Mouse (Mus musculus) myocyte (in vitro differentiated cells): ENCODE data around the gene Tnxb.

ENCODE experiments used
- CEBPB ChIP-seq: IDR thresholded peaks from 2 replicates; pipeline ENCODE4 v1.6.1; 2011; ENCODE audit warnings: mild to moderate bottlenecking, moderate library complexity; ENCODE audit not compliant: poor library complexity, insufficient read depth, severe bottlenecking
- E2F4 ChIP-seq: IDR thresholded peaks from one replicate; pipeline ENCODE4 v1.6.1; 2011; ENCODE audit warnings: mild to moderate bottlenecking, control low read depth, moderate library complexity; ENCODE audit not compliant: insufficient read depth
- MAX ChIP-seq: IDR thresholded peaks from one replicate; pipeline ENCODE4 v1.6.1; 2011; ENCODE audit warnings: low read depth, mild to moderate bottlenecking, control low read depth
- POLR2A ChIP-seq: IDR thresholded peaks from one replicate; pipeline ENCODE4 v1.6.1; 2011; ENCODE audit warnings: low read depth, mild to moderate bottlenecking, control low read depth, moderate library complexity; ENCODE audit not compliant: insufficient read length
- TCF12 ChIP-seq: IDR thresholded peaks from one replicate; pipeline ENCODE4 v1.6.1; 2011; ENCODE audit warnings: mild to moderate bottlenecking, control low read depth; ENCODE audit not compliant: poor library complexity, insufficient read depth, severe bottlenecking
- USF1 ChIP-seq: IDR thresholded peaks from one replicate; pipeline ENCODE4 v1.6.1; 2011; ENCODE audit warnings: low read depth, mild to moderate bottlenecking, control low read depth, moderate library complexity

- TF ChIP-seq POLR2A, result no peak
- TF ChIP-seq E2F4, result no peak
- no peak for TF ChIP-seq CEBPB
- no peak for TF ChIP-seq TCF12
- no peak for TF ChIP-seq USF1
- no peak for TF ChIP-seq MAX
Measured at GRCm38 (mm10) chr17:34717401-34717800, 47.1 kb downstream of the Tnxb start.
